Mouse (Mus musculus): ENCODE results near the gene Aff3. TPM values are rescaled to one million over a fixed set of nuclear protein-coding genes. Genes with fewer than 3 reads are reported as not detected.
A peak's percentile ranks its signal among the peaks of the same experiment; 100 is the strongest.

Aff3 gene
- polyA plus RNA-seq, 1 experiment from 2014 or later: 2.1 TPM

GRCm38 (mm10) chr1:38662616-38663193, 2.0 kb downstream of the Aff3 start:
- Histone ChIP-seq H3K4me2 (replicated peaks; ENCODE audit: low read depth) (no peak overlapping the region), H3K4me1 (replicated peaks; ENCODE audit: control insufficient read depth, insufficient read depth, low read length) (no peaks in the 10 kb centered on the region), H3K27me3 (replicated peaks; ENCODE audit: control insufficient read depth, insufficient read depth, low read length) (no peaks in the 10 kb centered on the region), H3K27ac (ENCODE audit: low read depth, low read length) (no peak overlapping the region), H3K36me3 (ENCODE audit: control insufficient read depth, insufficient read depth) (no peaks in the 10 kb centered on the region), H3K9me3 (ENCODE audit: control insufficient read depth) (no peaks in the 10 kb centered on the region), H3K4me3 (ENCODE audit: low read depth, low read length) (no peak overlapping the region), H3K9ac (ENCODE audit: low read depth, low read length) (no peak overlapping the region)
- no peak for TF ChIP-seq CTCF (IDR thresholded peaks at IDR 0.05; ENCODE audit: low read depth)
- no peak for ATAC-seq
- WGBS: 60% methylated on average over 3 of the region's 3 CpGs

DNA sequence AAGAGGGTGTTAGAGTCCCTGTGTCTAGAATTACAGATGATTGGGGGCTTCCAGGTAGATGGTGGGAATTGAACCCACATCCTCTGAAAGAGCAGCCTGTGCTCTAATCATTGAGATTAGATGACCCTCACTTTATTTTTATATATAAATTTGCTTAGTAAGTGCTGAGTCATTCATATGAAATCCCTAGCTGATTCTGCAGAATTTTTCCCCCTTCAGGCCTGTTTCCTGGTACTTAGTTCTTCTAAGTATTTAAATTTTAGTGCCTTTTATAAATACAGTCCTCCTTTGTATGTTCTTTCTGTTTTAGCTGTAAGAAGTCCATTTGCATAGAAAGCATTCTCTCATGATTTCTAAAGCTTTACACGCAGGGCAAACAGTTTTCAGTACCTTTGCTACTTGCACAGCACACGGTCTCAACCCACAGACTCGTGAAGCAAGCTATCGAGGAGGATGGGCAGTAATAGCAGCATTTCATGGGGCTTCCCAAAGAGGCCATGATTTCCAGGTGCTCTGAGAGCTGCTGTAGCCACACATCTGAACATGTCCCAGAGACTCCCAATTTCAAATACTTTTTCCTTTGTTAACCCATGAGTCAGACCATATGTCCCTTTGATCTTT, 5.7 kb downstream of the Aff3 start:
- Histone ChIP-seq H3K4me2 (replicated peaks; ENCODE audit: low read depth) (no peak overlapping the region), H3K36me3 (ENCODE audit: control insufficient read depth, insufficient read depth) (no peaks in the 10 kb centered on the region), H3K4me3 (ENCODE audit: low read depth, low read length) (no peak overlapping the region), H3K27me3 (replicated peaks; ENCODE audit: control insufficient read depth, insufficient read depth, low read length) (no peaks in the 10 kb centered on the region), H3K9ac (ENCODE audit: low read depth, low read length) (no peak overlapping the region), H3K9me3 (ENCODE audit: control insufficient read depth) (no peaks in the 10 kb centered on the region), H3K27ac (ENCODE audit: low read depth, low read length) (no peak overlapping the region), H3K4me1 (replicated peaks; ENCODE audit: control insufficient read depth, insufficient read depth, low read length) (no peaks in the 10 kb centered on the region)
- ATAC-seq: no peak
- no peak for TF ChIP-seq CTCF (IDR thresholded peaks at IDR 0.05; ENCODE audit: low read depth)
- WGBS: 86% methylated on average over 4 of the region's 4 CpGs

DNA sequence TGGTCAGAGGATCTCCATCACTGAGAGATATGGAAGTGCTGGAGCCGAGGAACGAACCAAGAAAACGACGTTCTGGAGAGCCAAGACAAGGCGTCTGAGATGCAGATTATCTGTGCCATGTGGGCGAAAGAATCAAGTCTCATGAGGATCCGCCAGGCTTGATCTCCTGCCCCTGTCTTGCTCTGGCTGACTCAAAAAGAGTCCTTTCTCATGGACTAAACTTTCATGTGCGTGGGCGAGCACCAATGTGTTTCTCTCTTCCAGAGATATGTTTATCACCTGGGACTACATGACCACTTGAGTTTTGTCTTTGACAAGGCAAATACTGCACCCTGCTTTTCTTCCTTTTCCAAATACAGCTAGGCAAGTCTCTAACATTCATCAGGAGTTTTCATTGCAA, 6.4 kb downstream of the Aff3 start:
- no peak overlapping the region for H3K9ac ChIP-seq (ENCODE audit: low read depth, low read length)
- no peak for TF ChIP-seq CTCF (IDR thresholded peaks at IDR 0.05; ENCODE audit: low read depth)
- no peak for ATAC-seq
- no peaks in the 10 kb centered on the region for H3K27me3 ChIP-seq (replicated peaks; ENCODE audit: control insufficient read depth, insufficient read depth, low read length)
- H3K4me1 ChIP-seq (replicated peaks; ENCODE audit: control insufficient read depth, insufficient read depth, low read length): no peaks in the 10 kb centered on the region
- H3K4me2 ChIP-seq (replicated peaks; ENCODE audit: low read depth): no peak overlapping the region
- H3K4me3 ChIP-seq (ENCODE audit: low read depth, low read length): no peak overlapping the region
- H3K36me3 ChIP-seq (ENCODE audit: control insufficient read depth, insufficient read depth): no peaks in the 10 kb centered on the region
- no peak overlapping the region for H3K27ac ChIP-seq (ENCODE audit: low read depth, low read length)
- 90% methylated on average over 9 of the region's 9 CpGs for WGBS
- H3K9me3 ChIP-seq (ENCODE audit: control insufficient read depth): no peaks in the 10 kb centered on the region

GRCm38 (mm10) chr1:38657606-38658005, 7.1 kb downstream of the Aff3 start:
- no peak for ATAC-seq
- 63% methylated on average over 7 of the region's 7 CpGs for WGBS
- Histone ChIP-seq H3K27me3 (replicated peaks; ENCODE audit: control insufficient read depth, insufficient read depth, low read length) (no peaks in the 10 kb centered on the region), H3K9ac (ENCODE audit: low read depth, low read length) (no peak overlapping the region), H3K27ac (ENCODE audit: low read depth, low read length) (no peak overlapping the region), H3K4me3 (ENCODE audit: low read depth, low read length) (no peak overlapping the region), H3K4me2 (replicated peaks; ENCODE audit: low read depth) (no peak overlapping the region), H3K9me3 (ENCODE audit: control insufficient read depth) (no peaks in the 10 kb centered on the region), H3K36me3 (ENCODE audit: control insufficient read depth, insufficient read depth) (no peaks in the 10 kb centered on the region), H3K4me1 (replicated peaks; ENCODE audit: control insufficient read depth, insufficient read depth, low read length) (no peaks in the 10 kb centered on the region)
- TF ChIP-seq CTCF (IDR thresholded peaks at IDR 0.05; ENCODE audit: low read depth): no peak

DNA sequence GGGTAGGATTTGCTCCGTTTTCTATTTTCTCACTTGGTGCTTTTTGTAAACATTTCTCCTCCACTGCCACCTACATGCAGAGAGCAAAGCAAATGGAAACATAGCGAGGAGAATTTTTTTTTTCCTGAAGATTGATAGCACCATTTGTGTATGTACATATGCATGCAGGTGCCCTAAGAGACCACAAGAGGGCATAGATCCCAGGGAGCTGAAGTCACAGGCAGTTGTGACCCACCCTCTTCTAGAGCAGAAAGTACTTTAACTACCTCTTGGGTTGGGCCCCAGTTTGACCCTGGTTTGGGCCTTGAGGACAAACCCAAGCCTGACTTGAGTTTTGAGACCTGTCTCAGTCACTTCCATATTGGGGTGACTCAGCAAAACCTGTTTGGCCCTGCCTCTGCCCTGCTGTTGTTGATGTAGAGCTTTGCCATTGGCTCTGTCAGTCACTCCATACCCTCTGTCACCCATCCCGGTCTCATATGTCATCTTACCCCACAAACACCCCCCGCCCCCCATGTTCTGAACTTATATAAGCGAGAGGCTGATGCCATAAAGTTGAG, 9.7 kb downstream of the Aff3 start:
- WGBS: 93% methylated on average over 5 of the region's 5 CpGs
- H3K4me1 ChIP-seq (replicated peaks; ENCODE audit: control insufficient read depth, insufficient read depth, low read length): no peaks in the 10 kb centered on the region
- TF ChIP-seq CTCF (IDR thresholded peaks at IDR 0.05; ENCODE audit: low read depth): peak; percentile 31

DNA sequence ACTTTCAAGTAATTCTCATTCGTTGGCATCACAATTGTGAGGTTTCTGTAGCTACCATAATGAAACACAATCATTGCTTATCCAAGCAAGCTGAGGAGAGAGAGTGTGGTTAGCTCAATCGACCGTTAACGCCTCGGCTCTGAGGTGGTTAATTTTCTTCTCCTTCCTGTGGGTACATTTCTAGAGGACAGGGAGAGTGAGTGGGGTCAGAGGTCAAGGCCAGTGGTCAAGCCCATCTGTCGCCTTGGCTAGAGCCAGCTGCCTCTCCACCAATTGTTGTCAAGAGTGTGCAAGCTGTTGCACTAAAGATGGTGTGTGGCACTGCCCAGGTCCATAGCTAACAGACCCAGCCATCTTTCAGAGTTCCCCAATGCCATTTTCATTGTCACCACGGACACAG, 14.7 kb downstream of the Aff3 start:
- Histone ChIP-seq H3K9me3 (ENCODE audit: control insufficient read depth) (no peaks in the 10 kb centered on the region), H3K4me3 (ENCODE audit: low read depth, low read length) (no peak overlapping the region), H3K36me3 (ENCODE audit: control insufficient read depth, insufficient read depth) (no peaks in the 10 kb centered on the region), H3K4me2 (replicated peaks; ENCODE audit: low read depth) (no peak overlapping the region), H3K9ac (ENCODE audit: low read depth, low read length) (no peak overlapping the region), H3K27me3 (replicated peaks; ENCODE audit: control insufficient read depth, insufficient read depth, low read length) (no peaks in the 10 kb centered on the region), H3K4me1 (replicated peaks; ENCODE audit: control insufficient read depth, insufficient read depth, low read length) (no peaks in the 10 kb centered on the region), H3K27ac (ENCODE audit: low read depth, low read length) (no peak overlapping the region)
- 70% methylated on average over 7 of the region's 7 CpGs for WGBS
- no peak for TF ChIP-seq CTCF (IDR thresholded peaks at IDR 0.05; ENCODE audit: low read depth)
- ATAC-seq: no peak

More for the DNA sequence above, 9.7 kb downstream of the Aff3 start:
- H3K27ac ChIP-seq (ENCODE audit: low read depth, low read length): no peak overlapping the region
- no peak overlapping the region for H3K4me2 ChIP-seq (replicated peaks; ENCODE audit: low read depth)
- no peaks in the 10 kb centered on the region for H3K36me3 ChIP-seq (ENCODE audit: control insufficient read depth, insufficient read depth)
- H3K27me3 ChIP-seq (replicated peaks; ENCODE audit: control insufficient read depth, insufficient read depth, low read length): no peaks in the 10 kb centered on the region
- no peak overlapping the region for H3K9ac ChIP-seq (ENCODE audit: low read depth, low read length)
- no peak overlapping the region for H3K4me3 ChIP-seq (ENCODE audit: low read depth, low read length)
- no peak for ATAC-seq
- no peaks in the 10 kb centered on the region for H3K9me3 ChIP-seq (ENCODE audit: control insufficient read depth)
